Mouse (Mus musculus) hindbrain, embryonic 16.5 days (tissue): Measurements from ENCODE around the gene Dock1. TPM values are rescaled to one million over a fixed set of nuclear protein-coding genes. Genes with fewer than 3 reads are reported as not detected.

Experiments
- ATAC-seq: fragments of 200-750 bp; cut with Nextera tagmentation; 2 replicates; pipeline ENCODE4 v1.8.0; 2017; ENCODE audit warnings: moderate TSS enrichment, moderate library complexity
- H3K27ac ChIP-seq: fragments of 300-500 bp; sonication (generic); 2 replicates; pipeline ENCODE4 v1.5.1; 2014; ENCODE audit warnings: low read depth, mild to moderate bottlenecking, control low read depth, low read length, moderate library complexity
- H3K27me3 ChIP-seq: fragments of 300-500 bp; sonication (generic); replicated peaks from 2 replicates; pipeline ENCODE4 v1.6.1; 2014; ENCODE audit warnings: low read length; ENCODE audit not compliant: control insufficient read depth, insufficient read depth
- H3K36me3 ChIP-seq: fragments of 300-500 bp; sonication (generic); 2 replicates; pipeline ENCODE4 v1.6.1; 2014; ENCODE audit warnings: mild to moderate bottlenecking, low read length, moderate library complexity, mixed read lengths; ENCODE audit not compliant: control insufficient read depth, insufficient read depth
- H3K4me1 ChIP-seq: fragments of 300-500 bp; sonication (generic); 2 replicates; pipeline ENCODE4 v1.6.1; 2014; ENCODE audit warnings: low read depth, low read length; ENCODE audit not compliant: control insufficient read depth, insufficient read depth
- H3K4me2 ChIP-seq: fragments of 300-500 bp; sonication (generic); 2 replicates; pipeline ENCODE4 v1.6.1; 2014; ENCODE audit warnings: mild to moderate bottlenecking, low read length, control low read depth, moderate library complexity
- H3K4me3 ChIP-seq: fragments of 300-500 bp; sonication (generic); 2 replicates; pipeline ENCODE4 v1.5.1; 2014; ENCODE audit warnings: mild to moderate bottlenecking, low read length, control low read depth, moderate library complexity
- H3K9ac ChIP-seq: fragments of 300-500 bp; sonication (generic); 2 replicates; pipeline ENCODE4 v1.6.1; 2014; ENCODE audit warnings: low read depth, mild to moderate bottlenecking, control low read depth, low read length, moderate library complexity
- H3K9me3 ChIP-seq: fragments of 300-500 bp; sonication (generic); 2 replicates; pipeline ENCODE4 v1.6.1; 2014; ENCODE audit warnings: mild to moderate bottlenecking, low read length, moderate library complexity; ENCODE audit not compliant: control insufficient read depth
- WGBS: fragments of 180-500 bp; shearing (Covaris S2); extraction: QIAGEN DNeasy Blood & Tissue Kit; methylation state at CpG from one replicate; pipeline ENCODE4 v1.1.7; 2014; 5-methylcytosine and 5-hydroxymethylcytosine counted together
- polyA plus RNA-seq: library from polyadenylated mRNA; unstranded; fragments of >200 nt; fragmentation: Nextera tagmentation; extraction: Ambion mirVana; gene quantifications from 2 replicates; pipeline ENCODE4 v1.2.1, GENCODE M21; 2015

Dock1 gene
- polyA plus RNA-seq, 1 experiment from 2014 or later, result 8.9 TPM

- Histone ChIP-seq H3K27ac (peak within 1 kb of the TSS; percentile 72), H3K27me3 (no peaks in the 10 kb centered on the region), H3K9me3 (no peaks in the 10 kb centered on the region), H3K4me2 (peak within 1 kb of the TSS; percentile 89), H3K4me1 (peaks cover 9% of the 10 kb centered on the region; the same call in 1 of the 2 replicates), H3K9ac (peak within 1 kb of the TSS; percentile 83), H3K4me3 (peak within 1 kb of the TSS; percentile 53), H3K36me3 (no peaks in the 10 kb centered on the region)
- under 1% methylated on average over 36 of the region's 71 CpGs for WGBS
- ATAC-seq, result peak; percentile 93
Observed at GRCm38 (mm10) chr7:134937927-134938609, 267.6 kb downstream of the Dock1 start, which contains the start of gene Fam196a. Gene Fam196a, minus strand, starts transcription at chr7:134938430.

- H3K4me2 ChIP-seq, result no peak overlapping the region
- WGBS, result 95% methylated on average over 6 of the region's 6 CpGs
- no peak overlapping the region for H3K4me3 ChIP-seq
- no peak for ATAC-seq
- H3K9me3 ChIP-seq, result no peaks in the 10 kb centered on the region
- no peaks in the 10 kb centered on the region for H3K27me3 ChIP-seq
- no peak overlapping the region for H3K9ac ChIP-seq
- H3K4me1 ChIP-seq, result peaks cover 5% of the 10 kb centered on the region; the same call in 1 of the 2 replicates
- H3K36me3 ChIP-seq, result no peaks in the 10 kb centered on the region
- no peak overlapping the region for H3K27ac ChIP-seq
Observed at GRCm38 (mm10) chr7:134941891-134942290, 271.4 kb downstream of the Dock1 start.

GRCm38 (mm10) chr7:134943063-134943462 is 272.6 kb downstream of the Dock1 start:
- Histone ChIP-seq H3K27ac (no peak overlapping the region), H3K36me3 (no peaks in the 10 kb centered on the region), H3K4me3 (no peak overlapping the region), H3K9ac (no peak overlapping the region), H3K4me1 (peaks cover 5% of the 10 kb centered on the region; the same call in 1 of the 2 replicates), H3K4me2 (no peak overlapping the region), H3K27me3 (no peaks in the 10 kb centered on the region), H3K9me3 (no peaks in the 10 kb centered on the region)
- ATAC-seq, result no peak
- WGBS, result 60% methylated on average over 6 of the region's 6 CpGs

- WGBS, result 65% methylated on average over 7 of the region's 7 CpGs
- Histone ChIP-seq H3K9ac (no peak overlapping the region), H3K27ac (no peak overlapping the region), H3K4me2 (no peak overlapping the region), H3K4me3 (no peak overlapping the region), H3K9me3 (no peaks in the 10 kb centered on the region), H3K4me1 (peaks cover 1% of the 10 kb centered on the region; the same call in 1 of the 2 replicates), H3K27me3 (no peaks in the 10 kb centered on the region), H3K36me3 (no peaks in the 10 kb centered on the region)
- ATAC-seq, result no peak
Observed at GRCm38 (mm10) chr7:134943701-134944100, 273.2 kb downstream of the Dock1 start.

- WGBS, result 79% methylated on average over 7 of the region's 7 CpGs
- Histone ChIP-seq H3K4me1 (no peaks in the 10 kb centered on the region), H3K27me3 (no peaks in the 10 kb centered on the region), H3K4me3 (no peak overlapping the region), H3K27ac (no peak overlapping the region), H3K4me2 (no peak overlapping the region), H3K36me3 (no peaks in the 10 kb centered on the region), H3K9me3 (no peaks in the 10 kb centered on the region), H3K9ac (no peak overlapping the region)
- ATAC-seq, result no peak
Observed at GRCm38 (mm10) chr7:134945925-134946716, 275.7 kb downstream of the Dock1 start.

GRCm38 (mm10) chr7:134959086-134959485 is 288.6 kb downstream of the Dock1 start:
- Histone ChIP-seq H3K9ac (no peak overlapping the region), H3K4me2 (no peak overlapping the region), H3K9me3 (no peaks in the 10 kb centered on the region), H3K27ac (no peak overlapping the region), H3K36me3 (no peaks in the 10 kb centered on the region), H3K4me1 (no peaks in the 10 kb centered on the region), H3K27me3 (no peaks in the 10 kb centered on the region), H3K4me3 (no peak overlapping the region)
- WGBS, result 83% methylated on average over 6 of the region's 6 CpGs
- no peak for ATAC-seq

GRCm38 (mm10) chr7:134960871-134961270 is 290.4 kb downstream of the Dock1 start:
- no peak overlapping the region for H3K4me2 ChIP-seq
- WGBS, result 69% methylated on average over 4 of the region's 4 CpGs
- H3K36me3 ChIP-seq, result no peaks in the 10 kb centered on the region
- no peaks in the 10 kb centered on the region for H3K27me3 ChIP-seq
- H3K4me1 ChIP-seq, result no peaks in the 10 kb centered on the region
- H3K27ac ChIP-seq, result no peak overlapping the region
- no peak for ATAC-seq
- no peaks in the 10 kb centered on the region for H3K9me3 ChIP-seq
- H3K4me3 ChIP-seq, result no peak overlapping the region
- H3K9ac ChIP-seq, result no peak overlapping the region

- Histone ChIP-seq H3K27ac (no peak overlapping the region), H3K36me3 (no peaks in the 10 kb centered on the region), H3K4me2 (no peak overlapping the region), H3K4me3 (no peak overlapping the region), H3K27me3 (no peaks in the 10 kb centered on the region), H3K9ac (no peak overlapping the region), H3K4me1 (no peaks in the 10 kb centered on the region), H3K9me3 (no peaks in the 10 kb centered on the region)
- ATAC-seq, result no peak
- WGBS, result 82% methylated on average over 2 of the region's 2 CpGs
Observed at GRCm38 (mm10) chr7:134961608-134962007, 291.2 kb downstream of the Dock1 start.

GRCm38 (mm10) chr7:134990244-134990643 is 319.8 kb downstream of the Dock1 start:
- no peaks in the 10 kb centered on the region for H3K36me3 ChIP-seq
- no peak for ATAC-seq

More at GRCm38 (mm10) chr7:134990244-134990643, 319.8 kb downstream of the Dock1 start:
- Histone ChIP-seq H3K9me3 (no peaks in the 10 kb centered on the region), H3K4me2 (no peak overlapping the region), H3K27ac (no peak overlapping the region), H3K4me1 (no peaks in the 10 kb centered on the region), H3K9ac (no peak overlapping the region), H3K27me3 (no peaks in the 10 kb centered on the region), H3K4me3 (no peak overlapping the region)
- WGBS, result 82% methylated on average over 3 of the region's 3 CpGs
